Mouse (Mus musculus) kidney, adult 9 months (tissue): ENCODE data around the gene Ispd.

Experiments used
- DNase-seq: peaks from one replicate; pipeline ENCODE4 v3.0.0; 2022

The Ispd gene

GRCm38 (mm10) chr12:36719074-36719473 lies 337.8 kb downstream of the Ispd start:
- DNase-seq = no peak

DNA sequence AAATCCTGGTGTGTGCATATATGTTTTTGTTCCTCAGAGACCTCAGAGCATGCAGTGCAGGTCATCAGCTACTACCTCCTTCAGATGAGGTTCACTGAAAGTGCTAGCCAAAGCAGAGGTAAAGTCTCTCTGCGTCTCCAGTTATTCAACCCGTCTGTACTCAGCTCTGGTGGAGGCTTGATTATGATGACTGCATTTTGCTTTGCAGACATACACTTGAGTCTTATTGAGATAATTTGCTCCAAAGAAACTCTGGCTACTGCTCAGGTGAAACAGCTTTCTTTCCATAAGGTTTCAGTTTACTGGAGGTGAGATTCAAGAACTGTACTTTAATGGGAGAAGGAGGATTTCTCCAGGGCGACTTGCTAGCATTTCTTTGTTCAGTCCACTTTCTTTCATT lies 339.5 kb downstream of the Ispd start:
- no peak for DNase-seq

DNA sequence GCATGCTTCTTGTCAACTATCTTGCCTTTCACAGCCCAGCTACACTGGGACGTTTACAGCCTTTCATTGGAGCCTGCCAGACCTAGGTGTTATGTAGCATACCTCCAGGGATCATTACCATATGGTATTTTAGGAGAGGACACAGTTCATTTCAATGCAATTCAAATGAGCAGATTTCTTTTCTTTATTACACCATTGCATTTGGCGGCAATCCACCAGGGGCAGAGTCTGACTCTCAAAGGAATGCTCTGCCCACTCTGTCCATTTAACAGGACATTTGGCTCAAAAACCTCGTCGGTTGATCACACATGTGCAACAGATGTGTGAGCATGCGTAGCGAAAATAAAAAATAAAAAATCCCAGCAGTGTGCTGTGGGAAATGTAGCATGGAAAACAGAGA lies 340.0 kb downstream of the Ispd start:
- DNase-seq = peak; percentile 42

DNA sequence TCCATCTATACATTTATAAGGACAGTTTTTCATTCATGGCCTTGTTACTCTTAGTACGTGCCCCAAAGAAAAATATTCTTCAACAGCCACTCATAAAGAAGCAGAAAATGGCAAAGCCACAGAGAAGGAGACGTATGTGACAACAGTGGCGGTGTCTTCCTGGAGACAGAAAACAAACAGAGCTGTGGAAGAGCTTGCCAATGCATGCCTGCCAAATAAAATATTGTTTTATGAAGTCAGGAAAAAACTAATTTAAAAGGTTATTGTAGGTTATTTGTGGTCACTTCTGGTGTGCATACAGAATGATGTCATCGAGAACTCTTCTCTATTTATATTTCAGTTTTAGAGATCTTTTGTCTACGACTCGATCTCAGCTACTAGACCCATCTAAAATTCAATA lies 341.5 kb downstream of the Ispd start:
- DNase-seq = peak; percentile 6

DNA sequence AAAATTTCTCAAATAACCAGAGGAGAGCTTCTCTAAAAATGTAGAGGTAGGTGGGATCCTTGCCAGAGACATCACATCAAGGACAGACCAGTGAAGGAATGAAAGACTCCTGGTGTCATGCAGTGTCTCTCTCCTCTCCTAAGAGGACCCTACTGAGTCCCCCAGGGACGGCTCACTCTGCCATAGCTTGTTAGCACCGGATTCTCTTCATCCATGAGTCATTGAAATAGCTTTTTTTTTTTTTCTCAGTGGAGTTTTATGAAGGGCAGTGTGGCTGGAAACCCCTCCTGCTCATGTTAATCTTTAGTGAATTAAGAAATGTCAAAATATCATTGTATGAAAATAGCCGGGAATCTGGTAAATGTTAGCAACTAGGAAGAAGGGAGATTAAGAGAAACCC lies 342.1 kb downstream of the Ispd start:
- DNase-seq = no peak

GRCm38 (mm10) chr12:36724297-36724696 lies 343.0 kb downstream of the Ispd start:
- no peak for DNase-seq

GRCm38 (mm10) chr12:36725250-36725649 lies 344.0 kb downstream of the Ispd start:
- DNase-seq = no peak

- DNase-seq = peak; percentile 17
These were observed 344.8 kb downstream of the Ispd start for GRCm38 (mm10) chr12:36726026-36726425.

DNA sequence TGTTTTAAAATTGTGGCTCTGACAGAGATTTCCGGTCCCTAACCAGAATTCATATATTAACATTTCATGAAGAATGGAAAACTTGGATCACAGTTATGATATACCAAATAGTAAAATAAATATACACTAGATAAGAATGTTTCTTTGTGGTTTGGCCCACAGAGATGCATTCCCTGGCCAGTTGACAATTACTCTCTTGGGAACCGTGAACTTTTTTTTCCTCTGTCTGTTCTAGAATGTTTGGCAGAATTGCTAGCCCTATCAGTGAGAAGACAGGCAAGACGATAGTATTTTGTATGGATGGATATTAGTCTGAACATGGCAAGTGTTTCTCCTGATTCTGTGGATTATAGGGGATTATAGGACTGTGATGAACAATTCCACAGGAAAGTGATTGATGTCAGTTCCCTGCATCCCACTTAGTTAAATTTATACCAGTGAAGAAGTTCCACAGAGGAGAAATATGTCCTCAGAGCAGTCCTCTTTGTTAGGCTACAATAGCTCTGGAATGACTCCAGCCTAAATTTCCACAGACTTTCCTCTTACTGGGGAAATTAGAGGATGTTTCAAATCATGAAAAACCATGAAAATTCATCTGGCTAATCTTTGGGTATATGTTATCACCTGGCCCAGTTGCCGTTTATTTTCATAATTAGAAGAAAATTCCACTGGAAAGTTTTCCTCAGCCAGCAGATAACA lies 352.6 kb downstream of the Ispd start:
- no peak for DNase-seq
